8 mouse cellular contexts compared by ENCODE assay signal in genomic region chr6:60555590-60556235, GRCm38 (mm10).
A peak's percentile ranks its signal among the peaks of the same experiment; 100 is the strongest.
DNase-seq lines count a peak whose midpoint lies in the region; ATAC-seq lines count a peak whose summit lies in the region.

No protein-coding gene starts in this region.

- no peaks in the 10 kb centered on the region for H3K36me3 ChIP-seq in embryonic facial prominence, embryonic 13.5 days
- no peaks in the 10 kb centered on the region for H3K36me3 ChIP-seq in midbrain, embryonic 12.5 days

- no peak overlapping the region for H3K4me3 ChIP-seq in embryonic facial prominence, embryonic 13.5 days
- no peak overlapping the region for H3K4me3 ChIP-seq in midbrain, embryonic 12.5 days

- peak overlapping the region; percentile 28; the same call in 1 of the 2 replicates for H3K4me2 ChIP-seq in embryonic facial prominence, embryonic 13.5 days
- no peak overlapping the region for H3K4me2 ChIP-seq in midbrain, embryonic 12.5 days (replicated peaks)

- peaks cover 12% of the 10 kb centered on the region for H3K9me3 ChIP-seq in embryonic facial prominence, embryonic 13.5 days
- H3K9me3 ChIP-seq in midbrain, embryonic 12.5 days, result peaks cover 10% of the 10 kb centered on the region

- no peaks in the 10 kb centered on the region for H3K27me3 ChIP-seq in embryonic facial prominence, embryonic 13.5 days
- H3K27me3 ChIP-seq in midbrain, embryonic 12.5 days, result no peaks in the 10 kb centered on the region

- H3K9ac ChIP-seq in embryonic facial prominence, embryonic 13.5 days, result no peak overlapping the region
- H3K9ac ChIP-seq in midbrain, embryonic 12.5 days (replicated peaks), result no peak overlapping the region

- WGBS in embryonic facial prominence, embryonic 13.5 days, result 44% methylated on average over 9 of the region's 9 CpGs
- WGBS in midbrain, embryonic 12.5 days, result 49% methylated on average over 9 of the region's 9 CpGs

- ATAC-seq in cerebellum, adult (ENCODE audit: insufficient number of reproducible peaks, low FRiP score, low TSS enrichment), result peak; percentile 31; the same call in 1 of the 2 replicates
- ATAC-seq in embryonic facial prominence, embryonic 13.5 days (ENCODE audit: insufficient number of reproducible peaks, insufficient read depth, low FRiP score, low TSS enrichment, low read depth), result no peak
- ATAC-seq in midbrain, embryonic 12.5 days (ENCODE audit: low FRiP score, low read depth), result peak; percentile 19; the same call in 1 of the 2 replicates

- no peak overlapping the region for H3K27ac ChIP-seq in embryonic facial prominence, embryonic 13.5 days
- H3K27ac ChIP-seq in midbrain, embryonic 12.5 days (replicated peaks), result no peak overlapping the region

- no peaks in the 10 kb centered on the region for H3K4me1 ChIP-seq in embryonic facial prominence, embryonic 13.5 days
- H3K4me1 ChIP-seq in midbrain, embryonic 12.5 days, result no peaks in the 10 kb centered on the region

- DNase-seq in cerebellum, adult 11-12 months, result no peak
- DNase-seq in NIH3T3 (ENCODE audit: low read depth), result peak; percentile 27
- DNase-seq in kidney, postnatal 10 days, result peak; percentile 17
- no peak for DNase-seq in testis, postnatal 14 days (ENCODE audit: low spot score)
- no peak for DNase-seq in T-cell, adult 2 months (ENCODE audit: low spot score)

Comparison
In these comparisons a context has a peak if more than half of its experiments do, and no peak if none do; other contexts are left out.
1. DNase-seq: peak in NIH3T3 (single experiment) and kidney, postnatal 10 days (single experiment); none in cerebellum, adult 11-12 months (single experiment), testis, postnatal 14 days (single experiment) and T-cell, adult 2 months (single experiment).